Comparison of ENCODE assay signal across 8 mouse cellular contexts in genomic region chr13:42866162-42866941, GRCm38 (mm10).
DNase-seq lines count a peak whose midpoint lies in the region; ATAC-seq and TF ChIP-seq lines count a peak whose summit lies in the region.

No protein-coding gene starts in this region.

- peak; percentile 78 for DNase-seq in adrenal gland, postnatal 14 days
- peak; percentile 67 for DNase-seq in embryo, embryonic 11 days
- DNase-seq in heart, adult 11 months, result peak; percentile 98
- DNase-seq in left cerebral cortex, postnatal 25 days (ENCODE audit: low spot score in 2 of 2), result peak; percentile 35 to 62
- peak; percentile 53 for DNase-seq in right cerebral cortex, postnatal 14 days
- DNase-seq in thymus, postnatal 14 days, result no peak

- H3K27me3 ChIP-seq in intestine, postnatal 0 days (replicated peaks; ENCODE audit: control insufficient read depth, insufficient read depth, low read length), result no peaks in the 10 kb centered on the region
- peaks cover 3% of the 10 kb centered on the region for H3K27me3 ChIP-seq in megakaryocyte, embryonic 14.5 days (replicated peaks)

- TF ChIP-seq CTCF in intestine, postnatal 0 days (IDR thresholded peaks at IDR 0.05; ENCODE audit: low read depth), result no peak

- H3K36me3 ChIP-seq in intestine, postnatal 0 days (ENCODE audit: control insufficient read depth, insufficient read depth), result no peaks in the 10 kb centered on the region
- H3K36me3 ChIP-seq in megakaryocyte, embryonic 14.5 days (replicated peaks; ENCODE audit: low read length), result no peaks in the 10 kb centered on the region

- H3K9me3 ChIP-seq in intestine, postnatal 0 days (ENCODE audit: control insufficient read depth), result no peaks in the 10 kb centered on the region
- H3K9me3 ChIP-seq in megakaryocyte, embryonic 14.5 days, result no peaks in the 10 kb centered on the region

- peak overlapping the region; percentile 77 for H3K4me2 ChIP-seq in intestine, postnatal 0 days (replicated peaks; ENCODE audit: low read depth)

- H3K27ac ChIP-seq in intestine, postnatal 0 days (ENCODE audit: low read depth, low read length), result no peak overlapping the region

- intact Hi-C loops in left cerebral cortex, postnatal 25 days (cut with DNase I), result loop anchor here (10.0 kb wide), 1 partner anchor 228 kb away; no protein-coding TSS in a partner anchor

- H3K9ac ChIP-seq in intestine, postnatal 0 days (ENCODE audit: low read depth, low read length), result peak overlapping the region; percentile 32; the same call in 1 of the 2 replicates

- 4% methylated on average over 21 of the region's 21 CpGs for WGBS in intestine, postnatal 0 days

- ATAC-seq in intestine, postnatal 0 days, result no peak

- no peaks in the 10 kb centered on the region for H3K4me1 ChIP-seq in intestine, postnatal 0 days (replicated peaks; ENCODE audit: control insufficient read depth, insufficient read depth, low read length)
- H3K4me1 ChIP-seq in megakaryocyte, embryonic 14.5 days, result peaks cover 14% of the 10 kb centered on the region

- peak overlapping the region; percentile 54 for H3K4me3 ChIP-seq in intestine, postnatal 0 days (ENCODE audit: low read depth, low read length)
- peak overlapping the region; percentile 92 for H3K4me3 ChIP-seq in megakaryocyte, embryonic 14.5 days (replicated peaks)
